Mouse (Mus musculus) neural tube, embryonic 14.5 days (tissue): ENCODE measurements around the gene Camk2d. TPM values are rescaled to one million over a fixed set of nuclear protein-coding genes. Genes with fewer than 3 reads are reported as not detected.

Experiments
- ATAC-seq: fragments of 200-750 bp; cut with Nextera tagmentation; 2 replicates; pipeline ENCODE4 v1.8.0; 2017; ENCODE audit warnings: low read depth, mild to moderate bottlenecking, moderate TSS enrichment, moderate library complexity
- H3K27ac ChIP-seq: fragments of 300-500 bp; sonication (generic); 2 replicates; pipeline ENCODE4 v1.5.1; 2014; ENCODE audit warnings: low read depth, mild to moderate bottlenecking, control low read depth, low read length, moderate library complexity, mixed read lengths
- H3K27me3 ChIP-seq: fragments of 300-500 bp; sonication (generic); 2 replicates; pipeline ENCODE4 v1.6.1; 2014; ENCODE audit warnings: low read length; ENCODE audit not compliant: control insufficient read depth, insufficient read depth
- H3K36me3 ChIP-seq: fragments of 300-500 bp; sonication (generic); 2 replicates; pipeline ENCODE4 v1.6.1; 2014; ENCODE audit warnings: low read length, mixed read lengths; ENCODE audit not compliant: control insufficient read depth, insufficient read depth
- H3K4me1 ChIP-seq: fragments of 300-500 bp; sonication (generic); 2 replicates; pipeline ENCODE4 v1.6.1; 2014; ENCODE audit warnings: low read length; ENCODE audit not compliant: control insufficient read depth, insufficient read depth
- H3K4me2 ChIP-seq: fragments of 300-500 bp; sonication (generic); 2 replicates; pipeline ENCODE4 v1.6.1; 2014; ENCODE audit warnings: mild to moderate bottlenecking, low read depth, low read length, control low read depth
- H3K4me3 ChIP-seq: fragments of 300-500 bp; sonication (generic); 2 replicates; pipeline ENCODE4 v1.5.1; 2014; ENCODE audit warnings: low read depth, low read length, control low read depth, mixed read lengths
- H3K9ac ChIP-seq: fragments of 300-500 bp; sonication (generic); replicated peaks from 2 replicates; pipeline ENCODE4 v1.6.1; 2014; ENCODE audit warnings: low read depth, mild to moderate bottlenecking, control low read depth, low read length, mixed read lengths
- H3K9me3 ChIP-seq: fragments of 300-500 bp; sonication (generic); 2 replicates; pipeline ENCODE4 v1.6.1; 2016; ENCODE audit warnings: low read length; ENCODE audit not compliant: control insufficient read depth
- WGBS: fragments of 180-500 bp; shearing (Covaris S2); extraction: QIAGEN DNeasy Blood & Tissue Kit; methylation state at CpG from one replicate; pipeline ENCODE4 v1.1.7; 2014; 5-methylcytosine and 5-hydroxymethylcytosine counted together
- polyA plus RNA-seq: library from polyadenylated mRNA; unstranded; fragments of >200 nt; fragmentation: Nextera tagmentation; extraction: Ambion mirVana; gene quantifications from 2 replicates; pipeline ENCODE4 v1.2.1, GENCODE M21; 2014

Gene Camk2d
- polyA plus RNA-seq, 1 experiment from 2014 or later, result 215 TPM

DNA sequence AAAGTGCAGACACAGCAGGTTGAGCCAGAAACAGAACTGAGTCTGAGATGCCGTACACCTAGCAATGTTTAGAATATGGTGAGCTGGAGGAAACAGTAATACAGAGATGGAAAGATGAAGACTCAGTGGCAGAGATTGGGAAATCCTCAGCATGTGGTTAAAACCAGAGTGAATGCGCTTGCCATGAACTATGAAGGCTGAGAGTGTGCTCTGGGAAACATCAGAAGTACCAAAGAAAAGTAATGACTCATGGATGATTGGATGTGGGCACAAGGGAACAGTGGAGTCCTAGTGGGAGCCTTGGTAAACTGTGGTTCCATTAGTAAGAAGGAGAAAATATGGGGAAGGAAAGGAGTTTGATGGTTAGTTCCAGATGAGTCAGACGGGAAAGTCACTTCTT is 231.8 kb downstream of the Camk2d start:
- WGBS, result 83% methylated on average over 3 of the region's 3 CpGs

DNA sequence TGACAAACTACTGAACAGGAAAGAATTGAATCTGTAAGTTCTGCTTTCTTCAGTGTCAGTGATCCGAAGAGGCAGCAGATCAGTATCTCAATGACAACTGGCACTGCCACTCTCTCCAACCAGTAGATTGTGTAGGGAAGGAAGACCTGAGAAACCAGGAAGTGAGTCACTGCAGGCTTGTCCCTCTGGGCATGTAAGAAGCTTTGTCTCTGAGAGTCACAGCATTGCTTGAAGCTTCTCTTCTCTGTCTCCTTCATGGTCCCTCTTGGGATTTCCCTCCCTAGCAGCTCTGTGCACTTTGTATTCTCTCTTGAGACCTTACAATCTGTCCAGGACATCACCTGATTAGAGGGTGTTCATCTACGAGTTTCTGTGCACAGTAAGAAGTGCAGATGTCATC is 233.7 kb downstream of the Camk2d start:
- peaks cover 4% of the 10 kb centered on the region; the same call in 1 of the 2 replicates for H3K4me1 ChIP-seq
- no peak overlapping the region for H3K9ac ChIP-seq
- no peaks in the 10 kb centered on the region for H3K9me3 ChIP-seq
- H3K27ac ChIP-seq, result no peak overlapping the region
- no peak overlapping the region for H3K4me3 ChIP-seq
- no peak for ATAC-seq
- no peaks in the 10 kb centered on the region for H3K36me3 ChIP-seq
- no peak overlapping the region for H3K4me2 ChIP-seq
- no peaks in the 10 kb centered on the region for H3K27me3 ChIP-seq
- WGBS, result 78% methylated on average over 2 of the region's 2 CpGs

More for the DNA sequence above, 231.8 kb downstream of the Camk2d start:
- Histone ChIP-seq H3K4me1 (peaks cover 4% of the 10 kb centered on the region; the same call in 1 of the 2 replicates), H3K4me3 (no peak overlapping the region), H3K36me3 (no peaks in the 10 kb centered on the region), H3K27ac (no peak overlapping the region), H3K27me3 (no peaks in the 10 kb centered on the region), H3K4me2 (no peak overlapping the region), H3K9me3 (no peaks in the 10 kb centered on the region), H3K9ac (no peak overlapping the region)
- no peak for ATAC-seq

DNA sequence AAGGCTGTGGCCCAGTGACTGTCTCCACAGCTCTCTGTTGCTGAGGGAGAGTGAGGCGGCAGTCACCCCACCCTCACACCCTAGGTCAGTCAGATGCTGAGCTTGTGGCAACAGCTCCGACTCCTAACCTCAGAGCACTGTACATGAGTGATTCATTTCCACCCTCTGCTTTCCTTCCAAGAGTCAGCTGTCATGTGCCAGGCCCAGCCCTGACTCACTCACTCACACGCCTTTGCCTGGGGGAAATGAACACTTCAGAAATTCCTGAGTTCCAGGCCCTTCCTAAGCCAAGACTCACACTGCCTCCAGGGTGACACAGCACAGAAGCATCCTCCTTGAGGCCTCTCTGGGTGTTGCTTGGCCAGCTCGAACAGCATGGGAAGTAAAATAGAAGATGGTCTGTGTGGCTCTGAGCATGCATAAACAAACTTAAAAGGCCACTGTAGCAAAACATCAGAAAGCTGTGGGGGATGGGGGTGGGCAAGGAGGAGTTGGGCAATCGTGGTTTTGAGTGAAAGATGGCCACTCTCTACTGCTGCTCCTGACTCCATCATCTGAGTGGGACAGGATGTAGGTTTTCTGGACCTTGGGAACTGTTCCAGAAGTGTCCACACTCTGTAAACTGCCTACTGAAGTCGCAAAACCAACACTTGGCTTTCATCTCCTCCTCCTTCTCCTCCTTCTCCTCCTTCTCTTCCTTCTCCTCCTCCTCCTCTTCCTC is 235.5 kb downstream of the Camk2d start:
- H3K4me2 ChIP-seq, result no peak overlapping the region
- H3K36me3 ChIP-seq, result no peaks in the 10 kb centered on the region
- no peaks in the 10 kb centered on the region for H3K27me3 ChIP-seq
- no peaks in the 10 kb centered on the region for H3K9me3 ChIP-seq
- no peaks in the 10 kb centered on the region for H3K4me1 ChIP-seq
- H3K4me3 ChIP-seq, result no peak overlapping the region
- peak; percentile 14; the same call in 1 of the 2 replicates for ATAC-seq
- WGBS, result 74% methylated on average over 6 of the region's 6 CpGs
- H3K27ac ChIP-seq, result no peak overlapping the region
- H3K9ac ChIP-seq, result no peak overlapping the region

DNA sequence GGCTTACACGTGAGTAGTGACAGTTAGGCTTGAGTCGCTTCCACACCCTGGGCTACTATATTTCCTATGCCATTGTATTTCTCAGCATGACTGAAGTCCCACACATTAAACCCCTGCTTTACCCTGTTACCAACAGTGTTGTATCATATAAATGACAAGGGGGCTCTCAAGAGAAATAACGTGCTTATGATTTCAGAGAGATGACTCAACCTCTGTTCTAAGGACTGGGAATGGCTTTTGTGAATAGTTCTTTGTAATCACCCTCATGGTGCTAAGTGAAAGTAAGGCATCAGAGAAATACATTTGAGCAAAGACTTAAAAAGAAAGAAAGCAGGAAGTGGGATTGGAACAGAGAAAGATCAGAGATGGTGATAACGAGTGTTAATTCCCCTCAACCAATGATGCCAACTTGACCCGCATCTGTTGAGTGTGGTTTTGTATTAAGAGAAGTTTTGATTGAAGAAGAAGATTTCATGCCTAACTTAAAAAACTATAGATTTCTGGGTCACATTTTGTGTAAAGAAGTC is 238.6 kb downstream of the Camk2d start:
- no peak overlapping the region for H3K27ac ChIP-seq
- no peak for ATAC-seq
- no peaks in the 10 kb centered on the region for H3K27me3 ChIP-seq
- no peaks in the 10 kb centered on the region for H3K9me3 ChIP-seq
- no peak overlapping the region for H3K9ac ChIP-seq
- no peak overlapping the region for H3K4me2 ChIP-seq
- 88% methylated on average over 5 of the region's 5 CpGs for WGBS
- H3K36me3 ChIP-seq, result no peaks in the 10 kb centered on the region
- no peaks in the 10 kb centered on the region for H3K4me1 ChIP-seq
- no peak overlapping the region for H3K4me3 ChIP-seq

DNA sequence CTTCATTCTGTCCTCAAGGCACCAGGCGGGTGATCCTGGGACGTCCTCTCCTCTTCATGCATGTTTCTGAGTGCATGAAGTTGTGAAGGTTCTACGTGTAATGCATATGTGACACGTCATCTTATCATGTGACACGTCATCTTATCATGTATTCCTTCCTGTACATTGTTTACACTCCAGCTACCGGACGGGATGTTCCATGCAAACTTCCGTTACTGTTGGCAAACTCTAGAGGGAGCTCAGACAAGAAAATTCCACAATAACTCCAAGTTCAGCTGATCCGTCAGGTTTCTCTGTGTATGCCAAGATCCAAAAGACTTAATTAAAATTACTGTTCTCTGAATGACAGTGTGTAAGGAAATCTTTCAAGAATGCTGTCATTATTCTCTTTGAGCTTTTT is 246.7 kb downstream of the Camk2d start:
- 87% methylated on average over 9 of the region's 9 CpGs for WGBS
- no peaks in the 10 kb centered on the region for H3K36me3 ChIP-seq
- no peak overlapping the region for H3K4me3 ChIP-seq
- H3K4me1 ChIP-seq, result no peaks in the 10 kb centered on the region
- no peaks in the 10 kb centered on the region for H3K27me3 ChIP-seq
- ATAC-seq, result no peak
- H3K27ac ChIP-seq, result no peak overlapping the region
- H3K9me3 ChIP-seq, result no peaks in the 10 kb centered on the region
- H3K4me2 ChIP-seq, result no peak overlapping the region
- H3K9ac ChIP-seq, result no peak overlapping the region

DNA sequence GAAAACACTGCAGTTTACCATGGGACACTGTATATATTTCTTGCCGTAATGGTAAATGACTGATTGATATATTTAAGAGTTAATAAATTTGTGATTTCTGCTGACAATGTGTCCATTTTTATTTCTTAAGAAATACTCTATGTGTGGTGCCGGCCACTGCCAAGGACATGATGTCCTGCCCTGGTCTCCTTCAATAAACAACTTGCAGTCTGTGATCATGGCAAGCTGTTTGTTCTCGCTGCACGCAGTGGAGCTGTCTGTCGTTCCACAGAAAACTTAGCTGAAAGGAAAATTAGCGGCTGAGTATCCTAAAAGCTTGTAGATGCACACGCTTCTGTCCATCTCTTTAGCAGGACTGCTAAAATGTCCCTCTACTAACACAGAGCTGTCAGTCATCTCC is 248.7 kb downstream of the Camk2d start:
- Histone ChIP-seq H3K4me2 (no peak overlapping the region), H3K27me3 (no peaks in the 10 kb centered on the region), H3K9ac (no peak overlapping the region), H3K4me3 (no peak overlapping the region), H3K36me3 (no peaks in the 10 kb centered on the region), H3K4me1 (no peaks in the 10 kb centered on the region), H3K9me3 (no peaks in the 10 kb centered on the region), H3K27ac (no peak overlapping the region)
- 90% methylated on average over 7 of the region's 7 CpGs for WGBS
- ATAC-seq, result no peak

DNA sequence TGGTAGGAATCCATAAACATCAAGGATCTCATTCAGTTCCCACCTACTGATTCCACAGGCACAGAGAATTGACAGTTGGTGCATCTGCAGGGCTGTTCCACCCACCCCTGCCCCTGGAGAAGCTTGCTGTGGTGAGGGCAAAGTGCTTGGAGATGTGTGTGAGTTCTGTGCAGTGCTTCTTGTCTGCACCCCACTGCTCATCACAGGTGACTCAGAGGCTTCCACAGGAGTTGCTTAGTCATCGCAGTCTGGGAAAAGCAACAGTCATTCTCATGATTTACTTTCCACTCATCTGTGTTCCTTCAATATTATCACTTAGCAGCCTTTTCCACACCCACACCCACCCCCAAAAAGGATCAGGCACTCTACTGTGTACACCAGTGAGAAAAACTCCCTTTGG is 252.0 kb downstream of the Camk2d start:
- H3K4me3 ChIP-seq, result no peak overlapping the region
- H3K36me3 ChIP-seq, result no peaks in the 10 kb centered on the region
- H3K27ac ChIP-seq, result no peak overlapping the region
- ATAC-seq, result no peak
- no peak overlapping the region for H3K4me2 ChIP-seq
- no peaks in the 10 kb centered on the region for H3K9me3 ChIP-seq
- no peaks in the 10 kb centered on the region for H3K4me1 ChIP-seq
- no peaks in the 10 kb centered on the region for H3K27me3 ChIP-seq
- H3K9ac ChIP-seq, result no peak overlapping the region
- WGBS, result 91% methylated on average over 1 of the region's 1 CpGs

DNA sequence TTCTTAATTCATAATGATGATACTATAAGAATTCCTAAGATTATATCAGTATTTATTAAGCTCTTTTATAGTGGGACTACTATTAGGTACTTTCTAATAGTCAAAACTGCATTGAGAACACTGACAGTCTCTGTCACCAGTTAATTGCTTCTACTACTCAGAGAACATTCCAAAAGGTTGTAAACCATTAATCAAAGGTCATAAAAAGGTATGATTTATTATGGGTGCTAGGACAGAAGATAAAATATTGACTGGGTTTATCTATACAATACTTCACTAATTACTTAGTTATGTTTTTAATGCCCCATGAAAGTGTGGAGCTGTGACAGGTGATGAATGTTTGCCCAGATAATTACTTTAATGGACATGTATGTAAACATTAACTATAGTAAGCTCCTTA is 264.3 kb downstream of the Camk2d start:
- ATAC-seq, result no peak
- H3K4me1 ChIP-seq, result no peaks in the 10 kb centered on the region
- no peak overlapping the region for H3K27ac ChIP-seq
- no peak overlapping the region for H3K9ac ChIP-seq
- H3K4me3 ChIP-seq, result no peak overlapping the region
- no peaks in the 10 kb centered on the region for H3K36me3 ChIP-seq
- H3K9me3 ChIP-seq, result no peaks in the 10 kb centered on the region
- no peak overlapping the region for H3K4me2 ChIP-seq
- no peaks in the 10 kb centered on the region for H3K27me3 ChIP-seq

DNA sequence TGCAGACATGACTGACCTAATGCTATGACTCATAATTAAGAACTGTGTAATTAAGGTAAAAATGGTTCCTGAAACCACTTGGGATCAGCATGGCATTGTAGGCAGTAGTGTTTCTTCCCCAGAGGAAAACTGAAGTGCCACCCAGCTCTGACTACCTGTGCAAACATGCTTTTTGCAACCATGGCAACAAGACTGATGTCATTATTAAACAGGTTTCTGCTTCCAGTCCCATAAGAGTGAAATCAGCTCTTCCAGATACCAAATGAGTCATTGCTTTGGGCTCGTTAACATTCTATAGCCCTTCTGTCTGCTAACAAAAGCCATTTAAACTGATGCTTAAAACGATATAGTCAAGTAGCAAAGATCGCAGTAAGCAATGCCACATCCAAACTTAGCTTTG is 273.5 kb downstream of the Camk2d start:
- WGBS, result 49% methylated on average over 3 of the region's 3 CpGs
- Histone ChIP-seq H3K27ac (no peak overlapping the region), H3K4me2 (no peak overlapping the region), H3K9me3 (no peaks in the 10 kb centered on the region), H3K27me3 (no peaks in the 10 kb centered on the region), H3K4me1 (no peaks in the 10 kb centered on the region), H3K4me3 (no peak overlapping the region), H3K36me3 (no peaks in the 10 kb centered on the region), H3K9ac (no peak overlapping the region)
- ATAC-seq, result peak; percentile 51; the same call in 1 of the 2 replicates
